Mouse (Mus musculus) urinary bladder, postnatal 0 days (tissue): ENCODE measurements around the gene Zfp936. TPM values are rescaled to one million over a fixed set of nuclear protein-coding genes. Genes with fewer than 3 reads are reported as not detected.

Experiments
- microRNA-seq: library from miRNA; unstranded; fragments of <30 nt; microRNA quantifications from one replicate; pipeline ENCODE4, GENCODE M21; 2016
- polyA plus RNA-seq: library from polyadenylated mRNA; unstranded; fragments of >200 nt; fragmentation: Nextera tagmentation; extraction: Ambion mirVana; gene quantifications from 2 replicates; pipeline ENCODE4 v1.2.1, GENCODE M21; 2015

The Zfp936 gene
- not detected in 2 replicates for polyA plus RNA-seq

GRCm38 (mm10) chr7:43113929-43114328, at the start of gene Zfp936:
Gene Zfp936 (plus strand): TSS chr7:43114229.

Small RNAs within 50 kb of the gene (microRNA-seq; reads per million reads assigned to microRNA genes)
- not detected for gene Gm22707

Other genes starting within 250 kb of the Zfp936 start
- not detected in 2 replicates for gene Gm2381, start 247.0 kb upstream of the Zfp936 start, polyA plus RNA-seq
- gene Vmn2r63, start 180.4 kb upstream of the Zfp936 start, polyA plus RNA-seq, result not detected in 2 replicates
- not detected in 2 replicates for gene Gm9268, start 95.5 kb upstream of the Zfp936 start, polyA plus RNA-seq
- gene Zfp715, start 199.1 kb downstream of the Zfp936 start, polyA plus RNA-seq, result 5.1 and 5.7 TPM in 2 replicates
- gene Siglecf, start 237.1 kb downstream of the Zfp936 start, polyA plus RNA-seq, result 0.10 and 0.47 TPM in 2 replicates